Mouse (Mus musculus) urinary bladder, postnatal 14 days (tissue): Measurements from ENCODE around the gene Zfp385a.

Experiments used
- DNase-seq: peaks from one replicate; pipeline ENCODE4 v3.0.0; 2021; ENCODE audit warnings: low spot score

Gene Zfp385a

DNA sequence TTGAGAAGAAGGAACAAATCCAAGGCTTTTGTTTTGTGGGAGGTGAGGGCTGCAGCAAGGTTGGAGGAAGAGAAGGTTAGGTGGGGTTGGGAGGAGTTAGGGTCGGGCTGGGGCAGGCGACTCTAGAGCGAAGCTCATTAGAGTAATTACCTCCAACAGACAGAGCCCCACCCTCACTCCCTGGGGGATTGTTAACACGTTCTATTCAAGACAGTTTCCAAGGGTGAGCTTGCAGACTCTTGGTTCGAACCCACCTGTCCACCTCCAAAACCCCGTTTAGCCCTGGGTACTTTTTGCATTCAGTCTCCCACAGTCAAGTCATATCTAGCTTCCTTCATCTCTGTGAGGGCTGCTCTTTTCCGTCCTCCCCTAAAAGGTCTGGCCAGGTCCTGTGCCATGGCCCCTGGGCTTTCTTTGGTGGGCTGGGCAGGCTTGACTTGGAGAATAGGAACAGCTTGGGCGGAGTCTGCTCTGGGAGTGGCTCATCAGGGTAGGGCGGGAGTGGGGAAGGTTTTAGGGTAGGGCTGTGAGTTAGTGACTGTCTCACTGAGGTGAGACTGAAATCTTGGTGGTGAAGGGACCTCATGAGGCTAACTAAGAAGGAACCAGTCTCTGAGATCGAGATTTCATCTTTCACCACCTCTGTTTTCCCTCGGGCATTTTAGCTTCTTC is 2.8 kb downstream of the Zfp385a start:
- DNase-seq: no peak

DNA sequence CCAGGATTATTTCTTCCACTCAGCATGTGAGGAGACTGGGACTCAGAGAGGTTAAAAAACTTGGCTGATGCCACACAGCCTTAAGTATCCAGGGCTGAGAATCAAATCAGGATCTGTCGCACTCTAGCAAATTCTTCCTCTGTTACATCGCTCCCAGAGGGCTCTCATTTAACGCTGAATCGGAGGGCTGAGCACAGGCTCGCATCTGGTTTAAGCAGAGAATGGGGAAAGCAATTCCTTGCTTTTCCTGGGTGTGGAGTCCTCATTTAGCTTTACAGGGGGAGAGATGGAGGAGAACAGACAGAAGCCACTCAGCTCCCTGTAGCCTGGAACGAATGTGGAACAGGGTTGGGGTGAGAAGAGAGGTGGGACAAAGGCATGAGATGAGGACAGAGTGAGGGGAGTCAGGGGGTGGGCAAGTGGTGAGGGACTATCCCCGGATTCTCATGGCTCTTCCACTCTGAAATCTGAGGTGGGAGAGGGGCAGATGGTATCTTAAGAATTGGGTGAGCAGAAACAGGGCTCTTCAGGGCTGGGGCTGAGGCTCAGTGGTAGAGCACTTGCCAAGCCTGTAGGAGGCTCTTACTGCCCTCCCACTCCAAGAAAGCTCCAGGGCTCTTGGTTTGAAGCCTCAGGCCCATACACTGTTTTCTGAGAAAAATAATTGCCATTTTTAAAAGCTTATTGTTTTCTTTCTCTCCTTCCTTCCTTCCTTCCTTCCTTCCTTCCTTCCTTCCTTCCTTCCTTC is 4.2 kb downstream of the Zfp385a start:
- DNase-seq: no peak

DNA sequence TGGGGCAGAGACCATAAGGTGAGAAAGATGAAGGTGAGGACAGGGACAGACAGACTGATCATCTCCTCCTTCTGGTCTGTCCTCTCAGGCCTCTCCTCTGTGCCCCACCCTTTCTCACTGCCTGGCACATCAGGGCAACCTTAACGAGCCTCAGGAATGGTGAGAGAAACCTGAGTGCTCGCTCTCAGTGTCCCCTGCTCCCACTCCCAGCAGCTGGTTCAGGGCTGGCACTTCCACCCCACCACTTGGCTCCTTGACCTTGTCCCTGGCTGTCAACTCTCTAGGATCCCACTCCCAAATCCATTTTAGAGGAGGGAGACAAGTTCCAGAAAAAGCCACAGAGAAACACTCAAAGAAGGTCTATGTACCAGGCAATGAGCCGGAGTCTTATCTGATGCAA is 4.9 kb downstream of the Zfp385a start:
- no peak for DNase-seq

DNA sequence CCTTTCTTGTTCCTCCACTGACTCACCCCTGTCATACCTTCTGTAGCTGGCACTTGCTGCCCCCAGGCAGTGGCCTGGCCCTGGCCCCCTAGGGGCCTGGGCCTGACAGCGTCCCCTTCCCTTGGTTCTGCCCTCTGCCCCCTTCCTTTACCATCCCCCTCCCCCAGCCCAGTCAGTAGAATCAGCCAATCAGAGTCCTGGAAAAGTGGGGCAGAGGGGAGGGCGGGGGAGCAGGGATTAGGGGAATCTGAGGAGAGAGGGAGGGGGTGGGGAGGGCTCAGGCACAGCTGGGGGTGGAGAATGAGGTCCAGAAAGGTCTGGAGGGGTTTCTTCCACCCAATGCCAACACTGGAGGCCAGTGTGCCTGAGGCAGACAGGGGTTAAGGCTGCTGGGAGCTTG is 5.7 kb downstream of the Zfp385a start:
- no peak for DNase-seq

DNA sequence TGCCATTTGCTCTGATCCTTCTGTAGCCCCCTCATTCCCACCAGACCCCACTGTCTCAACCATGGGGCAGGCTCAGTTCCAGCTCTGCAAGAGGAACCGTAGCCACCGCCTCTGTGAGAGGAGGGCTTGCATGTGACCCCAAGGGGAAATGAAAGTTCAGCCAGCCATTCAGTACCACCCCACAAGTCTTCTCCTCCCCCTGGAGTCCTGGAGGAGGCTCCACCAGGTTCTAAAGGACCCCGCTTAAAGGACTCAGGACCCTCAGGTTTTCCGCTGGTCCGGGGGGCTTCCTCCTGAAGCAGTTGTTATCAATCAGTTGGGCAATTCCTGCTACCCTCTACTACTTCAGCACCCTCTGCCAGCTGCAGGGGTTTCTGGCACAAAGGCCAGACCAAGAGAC is 6.2 kb downstream of the Zfp385a start:
- no peak for DNase-seq

DNA sequence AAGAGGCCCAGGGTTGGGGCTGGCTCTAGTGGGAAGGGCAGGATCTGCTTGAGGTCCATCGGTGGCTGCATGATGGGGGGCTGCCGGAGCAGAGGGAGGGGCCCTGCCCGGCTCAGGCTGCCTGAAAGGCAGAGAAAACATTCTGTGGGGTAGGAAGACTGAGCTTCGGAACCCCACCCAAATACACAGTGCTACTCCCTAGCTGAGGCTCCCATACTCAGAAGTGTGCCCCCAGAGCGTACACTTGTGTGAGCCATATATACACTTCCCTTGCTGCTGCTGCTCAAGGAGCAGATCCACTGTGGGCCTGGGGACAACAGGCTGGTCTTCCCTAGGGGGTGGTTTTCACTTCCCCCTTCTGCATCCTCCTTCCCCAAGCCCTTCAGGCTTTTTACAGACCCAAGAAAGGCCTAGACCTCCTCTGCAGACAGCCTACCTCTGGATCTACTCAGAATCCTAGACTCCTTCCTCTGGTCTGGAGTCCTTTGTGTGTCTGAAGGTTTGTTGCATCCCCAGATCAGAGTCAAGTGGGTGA is 6.7 kb downstream of the Zfp385a start:
- no peak for DNase-seq

DNA sequence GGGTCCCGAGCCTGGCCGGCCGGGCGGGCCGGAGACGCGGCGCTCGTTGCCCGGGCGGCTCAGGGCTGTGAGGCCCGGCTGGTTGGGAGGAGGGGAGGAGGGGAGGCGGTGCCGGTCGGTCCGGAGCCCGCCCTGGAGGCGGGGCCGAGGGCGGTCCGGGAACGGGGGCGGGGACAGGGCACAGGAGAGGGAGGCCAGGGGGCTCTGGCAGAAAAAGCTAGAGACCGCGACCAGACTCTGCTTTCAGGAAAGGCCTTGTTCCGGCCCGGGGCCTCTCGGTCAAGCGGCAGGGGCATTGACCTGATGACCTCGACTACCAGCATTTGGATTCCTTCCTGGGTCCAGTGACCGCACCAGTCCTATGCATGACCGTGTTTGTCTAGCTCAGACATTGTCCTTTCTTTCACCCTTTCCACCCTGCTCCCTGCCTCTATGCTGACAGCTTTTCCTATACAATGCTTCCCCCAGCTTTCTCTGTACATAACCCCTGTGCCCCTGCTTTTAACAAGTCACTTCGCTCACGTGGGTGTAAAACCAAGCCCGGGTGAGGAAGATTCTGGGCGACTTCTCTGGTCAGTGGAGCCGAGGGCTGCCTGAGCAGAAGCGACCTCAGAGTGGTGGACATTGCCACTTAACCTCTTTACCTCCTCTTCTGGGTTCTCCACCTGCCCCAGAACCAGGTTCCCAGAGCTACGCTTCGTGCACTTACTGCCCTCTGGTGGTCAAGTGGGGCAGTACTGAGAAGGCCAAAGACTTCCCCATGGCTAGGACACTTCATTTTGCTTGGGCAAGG is 16.2 kb downstream of the Zfp385a start:
- peak; percentile 91 for DNase-seq

DNA sequence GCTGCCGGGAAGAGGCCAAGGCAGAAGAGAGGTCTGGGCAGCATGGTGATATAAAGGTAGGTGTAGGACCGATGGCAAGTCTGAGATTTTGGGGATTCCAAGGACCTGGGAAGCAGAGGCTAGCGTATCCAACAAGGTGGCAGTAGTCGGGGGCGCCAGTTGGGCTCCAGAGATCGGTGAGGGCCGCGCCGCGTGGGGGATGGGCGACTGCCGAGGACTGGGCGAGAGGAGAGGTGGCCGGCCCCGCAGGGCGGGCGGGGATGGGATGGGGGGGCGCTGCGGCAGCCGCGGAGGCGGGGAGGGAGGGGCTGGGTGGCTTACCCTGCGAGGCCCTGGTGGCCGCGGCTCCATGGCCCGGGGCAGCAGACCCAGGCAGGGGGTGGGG is 16.8 kb downstream of the Zfp385a start:
- peak; percentile 55 for DNase-seq

DNA sequence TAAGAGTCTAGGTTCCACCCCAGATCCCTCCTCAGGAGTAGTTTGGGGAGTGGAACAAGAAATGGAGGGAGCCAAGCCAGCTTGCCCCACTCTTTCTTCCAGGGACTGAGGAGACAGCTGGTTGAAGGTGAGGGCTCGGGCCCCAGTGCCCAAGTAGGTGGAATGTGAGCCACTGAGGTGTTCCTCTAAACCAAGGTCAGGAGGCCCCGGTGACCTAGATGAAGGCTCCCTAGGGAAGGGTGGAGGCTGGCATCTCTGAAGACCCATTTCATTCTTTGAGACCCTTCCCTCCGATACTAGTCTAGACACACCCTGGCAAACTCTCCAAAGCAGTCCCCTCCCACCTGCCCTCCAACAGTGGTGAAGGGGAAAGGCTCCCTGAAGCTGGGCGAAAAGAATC is 17.5 kb downstream of the Zfp385a start:
- no peak for DNase-seq

DNA sequence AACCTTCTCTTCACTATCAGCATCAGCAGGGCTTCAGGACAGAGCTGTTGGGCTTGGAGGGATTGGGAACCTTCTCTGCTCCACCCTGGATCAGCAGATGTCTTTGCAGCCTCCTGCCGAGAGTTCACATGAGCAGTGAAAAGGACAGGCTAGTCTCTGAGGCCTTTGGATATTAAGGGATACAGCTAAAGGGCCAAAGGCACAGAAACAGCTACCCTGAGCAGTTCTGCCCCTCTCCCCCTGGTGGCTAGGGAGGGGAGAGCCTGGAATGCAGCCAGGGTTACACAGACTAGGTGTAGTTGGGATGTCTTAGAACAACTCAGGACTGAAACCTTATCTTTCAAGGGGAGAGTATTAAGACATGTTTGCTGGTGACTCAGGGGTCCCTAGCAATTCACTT is 18.8 kb downstream of the Zfp385a start:
- no peak for DNase-seq

DNA sequence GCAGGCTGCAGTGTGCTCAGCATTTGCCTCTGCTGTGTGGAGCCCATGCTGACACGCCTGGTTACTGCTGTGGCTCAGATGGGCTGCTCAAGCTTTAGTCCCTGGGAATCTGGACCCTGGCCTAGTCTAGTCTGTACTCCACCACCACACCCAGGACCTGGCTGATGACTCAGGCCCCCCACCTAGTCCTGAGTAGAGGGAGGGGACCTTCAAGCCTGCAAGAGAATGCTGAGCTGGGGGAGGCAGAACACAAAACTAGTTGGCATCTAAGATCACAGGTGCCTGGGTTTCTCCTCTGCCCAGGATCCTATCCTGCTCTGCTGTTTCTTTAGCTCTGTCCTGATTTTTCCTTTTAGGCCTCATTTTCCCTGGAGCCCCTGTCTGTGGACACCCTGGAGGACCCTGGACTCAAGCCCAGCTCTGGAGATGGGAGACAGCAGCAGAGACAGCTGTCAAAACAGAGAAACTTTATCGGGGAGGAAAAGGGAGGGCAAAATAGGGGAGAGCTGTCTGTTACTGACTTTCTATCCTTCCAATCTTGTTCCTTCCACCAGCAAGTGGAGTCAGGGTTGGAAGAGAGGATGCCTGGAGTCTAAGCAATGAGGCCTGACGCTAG is 21.6 kb downstream of the Zfp385a start:
- no peak for DNase-seq

DNA sequence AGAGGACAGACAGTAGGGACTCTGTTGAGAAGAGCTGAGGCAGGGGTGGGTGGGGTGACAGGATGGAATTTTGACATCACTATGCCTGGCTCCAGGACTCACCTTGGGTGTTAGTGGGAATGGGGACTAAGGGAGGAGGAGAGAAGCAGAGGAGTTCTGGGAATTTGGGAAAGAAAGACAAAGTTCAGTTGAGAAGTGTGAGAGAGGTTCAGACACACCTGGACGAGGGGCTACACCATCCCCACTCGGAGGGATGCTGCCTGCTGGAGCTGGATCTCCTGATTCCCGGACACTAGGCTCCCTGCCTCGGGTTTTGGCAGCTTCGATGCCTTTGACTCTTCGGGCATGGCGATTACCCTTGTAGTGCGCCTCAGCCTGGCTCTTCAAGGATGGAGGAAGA is 22.2 kb downstream of the Zfp385a start:
- DNase-seq: no peak

DNA sequence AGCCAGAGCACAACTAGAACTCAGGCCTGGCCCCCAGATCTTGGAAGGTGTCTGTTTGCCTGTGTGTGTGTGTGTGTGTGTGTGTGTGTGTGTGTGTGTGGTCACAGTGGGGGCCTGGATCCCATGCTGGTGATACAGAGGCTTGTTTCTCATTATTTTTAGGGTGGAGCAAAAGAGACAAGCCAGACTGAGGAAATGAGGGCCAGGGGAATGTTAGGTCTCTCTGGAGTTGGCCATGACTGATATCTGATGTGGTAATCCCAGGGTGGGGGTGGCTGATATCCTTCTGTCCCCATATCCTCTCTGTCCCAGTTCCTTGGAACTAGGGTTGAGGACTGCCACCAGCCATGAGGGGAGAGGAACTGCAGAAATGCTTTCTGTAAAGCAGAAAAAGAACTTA is 22.8 kb downstream of the Zfp385a start:
- no peak for DNase-seq

DNA sequence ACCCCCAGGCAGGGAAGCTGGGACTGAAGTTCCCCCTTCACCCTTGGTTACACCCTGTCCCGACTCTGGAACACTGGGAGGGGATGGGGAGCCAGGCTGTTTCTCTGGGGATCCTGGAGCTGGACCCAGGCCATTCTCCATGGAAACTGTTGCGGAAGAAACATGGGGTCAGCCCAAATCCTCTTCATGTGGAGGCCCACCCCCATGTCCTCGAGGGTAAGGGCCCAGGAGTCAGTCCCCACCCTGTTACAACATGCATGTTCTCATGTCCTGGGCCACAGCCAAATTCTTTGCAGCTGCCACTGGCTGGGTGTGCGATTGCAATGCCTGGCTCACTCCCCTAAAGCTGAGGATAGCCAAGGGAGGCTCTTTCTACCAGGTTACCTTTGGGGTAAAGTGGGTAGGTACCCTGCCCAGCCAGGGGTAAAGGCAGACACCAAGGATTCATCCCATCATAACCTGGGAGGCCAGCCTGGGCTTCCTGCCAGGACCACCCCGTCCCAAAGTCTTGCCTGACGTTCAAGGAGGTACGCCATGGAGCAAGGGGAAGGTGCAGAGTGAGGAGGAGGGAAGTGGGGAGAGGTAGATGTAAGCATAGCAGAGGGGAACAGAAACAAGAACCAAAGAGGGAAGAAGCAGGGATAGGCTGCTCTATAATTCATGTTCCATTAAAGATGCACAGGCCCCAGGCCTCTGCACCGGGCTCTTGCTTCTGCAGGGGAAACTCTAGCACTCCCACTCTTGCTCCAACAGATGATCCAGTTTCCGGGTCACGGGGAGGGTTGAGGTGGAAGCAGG is 23.7 kb downstream of the Zfp385a start:
- peak; percentile 62 for DNase-seq

DNA sequence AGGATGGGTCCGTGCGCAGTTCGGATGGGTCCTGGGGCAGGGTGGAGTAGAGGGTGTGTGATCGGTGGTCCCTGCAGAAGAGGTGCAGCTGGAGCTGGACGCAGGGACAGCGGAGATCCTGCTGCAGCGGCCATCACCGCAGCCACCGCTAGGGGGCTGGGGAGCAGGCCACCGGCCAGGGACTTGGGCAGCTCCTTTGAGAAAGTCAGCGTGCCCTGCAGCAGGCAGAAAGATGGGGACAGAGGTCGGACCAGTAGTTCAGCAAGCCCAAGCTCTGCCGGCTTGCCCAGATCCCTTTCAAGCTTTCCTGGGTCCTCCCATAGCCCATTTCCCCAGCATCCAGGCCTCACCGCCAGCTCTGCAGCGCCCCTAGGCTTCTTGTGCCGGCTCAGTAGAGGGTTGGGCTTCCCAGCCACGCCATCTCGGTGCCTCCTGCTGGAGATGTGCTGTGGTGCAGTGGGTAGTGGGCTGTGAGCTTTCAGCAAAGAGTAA is 24.8 kb downstream of the Zfp385a start:
- DNase-seq: peak; percentile 80

DNA sequence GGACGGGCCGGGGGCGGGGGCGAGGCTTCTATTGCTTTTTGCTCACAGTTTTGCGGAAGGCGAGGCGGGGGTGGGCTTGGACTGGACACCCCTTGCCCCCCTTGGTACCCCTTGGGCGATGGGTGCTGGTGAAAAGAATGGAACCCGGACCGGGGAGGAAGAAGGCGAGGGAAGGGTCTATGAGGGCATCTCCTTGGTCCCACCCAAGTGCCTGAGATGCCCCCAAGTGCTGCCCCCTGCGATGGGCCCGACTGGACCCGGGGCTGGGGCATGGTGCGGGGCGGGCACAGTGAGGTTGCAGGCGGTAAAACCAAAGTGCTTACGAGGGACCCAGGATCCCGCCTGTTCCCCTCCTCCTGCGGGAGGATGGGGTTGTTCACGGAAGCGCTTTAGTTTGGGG is 25.7 kb downstream of the Zfp385a start:
- no peak for DNase-seq

DNA sequence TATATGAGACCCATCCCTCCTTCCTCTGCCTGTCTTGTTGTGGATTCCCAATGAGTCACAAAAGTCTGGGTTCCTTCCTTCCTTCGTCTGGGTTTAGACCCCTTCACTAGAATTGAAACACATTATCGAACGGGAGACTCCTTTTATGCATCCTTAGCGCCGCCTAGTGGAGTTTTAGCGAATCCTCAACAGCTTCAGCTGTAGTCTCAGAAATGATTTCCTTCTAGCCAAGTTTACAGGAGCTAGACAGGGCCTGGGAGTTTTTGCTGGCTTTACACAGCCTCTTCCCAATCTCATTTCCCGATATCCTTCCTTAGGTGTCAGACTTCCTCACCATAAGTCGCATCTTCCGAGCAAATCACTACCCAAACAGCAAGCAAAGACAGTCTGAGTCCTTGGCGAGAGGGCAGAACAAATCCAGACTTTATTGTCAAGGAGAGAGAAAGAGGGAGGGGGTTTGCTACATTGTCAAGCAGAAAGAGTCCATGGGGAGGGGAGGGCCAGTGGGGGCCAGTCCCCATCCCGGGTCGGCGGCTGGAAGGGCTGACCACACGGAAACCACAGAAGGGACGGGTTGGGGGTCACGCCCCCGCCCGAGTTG is 26.3 kb downstream of the Zfp385a start:
- peak; percentile 48 for DNase-seq

DNA sequence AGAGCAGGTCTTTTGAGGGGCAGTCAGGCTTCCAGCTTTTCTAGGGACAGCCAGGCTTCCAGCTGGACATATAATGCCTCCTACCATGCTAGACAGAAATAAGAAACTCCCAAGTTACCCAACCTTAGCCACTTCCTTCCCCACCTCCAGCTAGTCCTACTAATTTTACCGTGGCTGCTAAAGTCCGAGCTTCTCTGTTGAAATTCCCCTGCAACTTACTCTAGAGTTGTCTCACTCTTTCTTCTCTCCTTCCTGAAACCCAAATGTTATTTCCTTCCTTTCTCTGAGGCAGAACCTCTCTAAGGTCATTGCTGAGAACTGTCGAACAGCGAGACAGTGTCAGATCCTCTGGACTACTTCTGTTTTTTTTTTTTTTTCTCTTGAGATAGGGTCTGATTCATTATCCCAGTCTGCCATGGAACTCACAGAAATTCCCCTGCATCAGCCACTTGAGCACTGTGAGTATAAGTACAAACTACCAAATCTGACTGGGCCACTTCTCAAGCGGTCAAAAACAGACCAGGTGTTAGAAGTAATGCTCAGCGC is 29.5 kb downstream of the Zfp385a start, which contains the start of gene Gpr84:
TSS of gene Gpr84 (minus strand) at position 248 of the 546 bp plus-strand sequence.
- no peak for DNase-seq

DNA sequence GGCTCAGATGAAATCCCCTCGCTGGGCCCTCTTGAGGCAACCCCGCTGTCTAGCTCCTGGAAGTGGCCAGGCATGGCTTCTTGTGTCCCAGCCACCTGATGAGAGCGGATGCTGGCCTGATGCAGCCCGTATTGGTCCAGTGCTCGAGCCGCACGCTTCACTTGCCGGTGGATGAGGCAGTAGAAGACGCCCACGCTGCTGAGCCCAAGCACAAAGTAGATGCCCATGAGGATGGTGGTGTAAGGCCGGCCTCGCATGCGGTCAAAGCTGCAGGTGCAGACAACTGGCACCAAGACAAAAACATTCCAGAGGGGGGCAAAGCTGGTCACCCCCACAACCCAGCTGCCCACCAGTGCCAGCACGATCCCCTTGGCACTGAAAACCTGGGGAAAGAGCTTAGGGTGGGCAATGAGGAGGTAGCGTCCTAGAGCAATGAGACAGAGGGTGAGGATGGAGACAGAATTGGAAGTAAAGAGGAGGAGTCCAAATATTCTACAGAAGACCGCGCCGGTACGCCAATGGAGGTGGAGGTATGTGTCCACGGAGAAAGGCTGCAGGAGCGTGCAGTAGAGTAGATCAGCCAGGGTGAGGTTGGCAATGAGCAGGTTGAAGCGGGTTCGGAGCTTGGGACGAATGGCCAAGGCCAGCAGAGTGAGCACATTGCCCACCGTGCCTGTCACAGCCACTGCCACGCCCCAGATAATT is 30.9 kb downstream of the Zfp385a start:
- no peak for DNase-seq
